Mouse (Mus musculus) limb, embryonic 11.5 days (tissue): ENCODE results near the gene Abcd3. TPM values are rescaled to one million over a fixed set of nuclear protein-coding genes. Genes with fewer than 3 reads are reported as not detected.

Experiments
- ATAC-seq: fragments of 200-750 bp; cut with Nextera tagmentation; 2 replicates; pipeline ENCODE4 v1.8.0; 2017; ENCODE audit warnings: low read depth; ENCODE audit not compliant: insufficient number of reproducible peaks, low FRiP score, low TSS enrichment
- DNase-seq: peaks from one replicate; pipeline ENCODE4 v3.0.0-alpha.2; 2015; ENCODE audit warnings: low spot score
- H3K27ac ChIP-seq: fragments of 300-500 bp; sonication (generic); replicated peaks from 2 replicates; pipeline ENCODE4 v1.5.1; 2014; ENCODE audit warnings: low read depth, mild to moderate bottlenecking, low read length
- H3K27me3 ChIP-seq: fragments of 300-500 bp; sonication (generic); 2 replicates; pipeline ENCODE4 v1.6.1; 2014; ENCODE audit warnings: mild to moderate bottlenecking, low read length, mixed read lengths; ENCODE audit not compliant: control insufficient read depth, insufficient read depth
- H3K36me3 ChIP-seq: fragments of 300-500 bp; sonication (generic); 2 replicates; pipeline ENCODE4 v1.6.1; 2014; ENCODE audit warnings: mild to moderate bottlenecking, low read length, moderate library complexity, mixed read lengths; ENCODE audit not compliant: control insufficient read depth, insufficient read depth
- H3K4me1 ChIP-seq: fragments of 300-500 bp; sonication (generic); 2 replicates; pipeline ENCODE4 v1.6.1; 2014; ENCODE audit warnings: low read length, mixed read lengths; ENCODE audit not compliant: control insufficient read depth, insufficient read depth
- H3K4me2 ChIP-seq: fragments of 300-500 bp; sonication (generic); 2 replicates; pipeline ENCODE4 v1.6.1; 2014; ENCODE audit warnings: low read depth, mild to moderate bottlenecking, moderate library complexity; ENCODE audit not compliant: severe bottlenecking
- H3K4me3 ChIP-seq: fragments of 300-500 bp; sonication (generic); 2 replicates; pipeline ENCODE4 v1.5.1; 2014; ENCODE audit warnings: low read depth, low read length
- H3K9ac ChIP-seq: fragments of 300-500 bp; sonication (generic); 2 replicates; pipeline ENCODE4 v1.6.1; 2014; ENCODE audit warnings: mild to moderate bottlenecking, low read length
- H3K9me3 ChIP-seq: fragments of 300-500 bp; sonication (generic); 2 replicates; pipeline ENCODE4 v1.6.1; 2016; ENCODE audit warnings: low read length; ENCODE audit not compliant: control insufficient read depth
- WGBS: fragments of 180-500 bp; shearing (Covaris S2); extraction: QIAGEN DNeasy Blood & Tissue Kit; methylation state at CpG from one replicate; pipeline ENCODE4 v1.1.7; 2014; 5-methylcytosine and 5-hydroxymethylcytosine counted together
- polyA plus RNA-seq: library from polyadenylated mRNA; unstranded; fragments of >200 nt; fragmentation: Nextera tagmentation; extraction: Ambion mirVana; gene quantifications from 2 replicates; pipeline ENCODE4 v1.2.1, GENCODE M21; 2014

Abcd3 gene
- polyA plus RNA-seq, 1 experiment from 2014 or later: 48.0 TPM

GRCm38 (mm10) chr3:121844658-121845057 is 29.6 kb upstream of the Abcd3 start:
- ATAC-seq (no peak), DNase-seq (no peak)
- no peak overlapping the region for H3K4me2 ChIP-seq
- no peaks in the 10 kb centered on the region for H3K36me3 ChIP-seq
- no peak overlapping the region for H3K27ac ChIP-seq
- H3K9me3 ChIP-seq: no peaks in the 10 kb centered on the region
- no peaks in the 10 kb centered on the region for H3K27me3 ChIP-seq
- WGBS: 89% methylated on average over 6 of the region's 6 CpGs
- H3K4me1 ChIP-seq: no peaks in the 10 kb centered on the region
- no peak overlapping the region for H3K9ac ChIP-seq
- no peak overlapping the region for H3K4me3 ChIP-seq

DNA sequence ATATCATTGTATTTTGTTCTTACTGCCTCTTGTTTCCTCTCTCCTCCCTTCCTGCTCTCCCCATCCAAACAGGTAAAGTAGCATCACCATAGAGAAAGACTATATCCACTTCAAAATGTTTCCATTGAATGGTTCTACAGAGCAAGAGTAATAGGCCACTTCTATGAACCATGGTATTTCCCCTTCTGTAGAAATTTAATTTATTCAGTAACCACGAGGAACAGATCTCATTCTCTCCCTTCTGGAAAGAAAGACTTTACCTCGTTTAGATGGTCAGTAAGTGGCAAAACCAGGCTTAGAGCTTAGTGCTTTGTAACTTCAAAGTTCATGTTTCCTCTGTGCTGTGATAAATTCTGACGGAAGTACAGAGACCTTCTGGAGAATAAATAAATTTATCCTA is 28.9 kb upstream of the Abcd3 start:
- Histone ChIP-seq H3K27ac (no peak overlapping the region), H3K4me3 (no peak overlapping the region), H3K9me3 (no peaks in the 10 kb centered on the region), H3K4me2 (no peak overlapping the region), H3K27me3 (no peaks in the 10 kb centered on the region), H3K36me3 (no peaks in the 10 kb centered on the region), H3K9ac (no peak overlapping the region), H3K4me1 (no peaks in the 10 kb centered on the region)
- ATAC-seq (no peak), DNase-seq (no peak)
- WGBS: 74% methylated on average over 3 of the region's 3 CpGs

DNA sequence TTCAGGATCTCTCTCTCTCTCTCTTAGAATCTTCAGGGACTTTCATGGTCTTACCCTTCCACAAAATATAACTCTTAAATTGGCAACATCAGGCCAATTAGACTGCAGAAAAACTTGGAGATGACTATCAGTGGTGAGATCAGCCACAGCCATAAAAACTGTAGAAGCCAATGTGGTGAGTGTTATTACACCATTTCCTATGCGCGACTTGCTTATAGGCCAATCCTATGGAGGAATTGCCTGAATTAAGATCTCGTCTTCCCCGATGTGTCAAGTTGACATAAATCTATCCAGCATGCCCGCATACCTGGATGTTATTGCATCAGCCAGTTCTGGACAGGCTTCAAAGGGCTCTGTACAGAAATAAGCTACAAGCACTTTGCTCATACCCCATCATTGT is 28.2 kb upstream of the Abcd3 start:
- no peak overlapping the region for H3K27ac ChIP-seq
- ATAC-seq (no peak), DNase-seq (no peak)

DNA sequence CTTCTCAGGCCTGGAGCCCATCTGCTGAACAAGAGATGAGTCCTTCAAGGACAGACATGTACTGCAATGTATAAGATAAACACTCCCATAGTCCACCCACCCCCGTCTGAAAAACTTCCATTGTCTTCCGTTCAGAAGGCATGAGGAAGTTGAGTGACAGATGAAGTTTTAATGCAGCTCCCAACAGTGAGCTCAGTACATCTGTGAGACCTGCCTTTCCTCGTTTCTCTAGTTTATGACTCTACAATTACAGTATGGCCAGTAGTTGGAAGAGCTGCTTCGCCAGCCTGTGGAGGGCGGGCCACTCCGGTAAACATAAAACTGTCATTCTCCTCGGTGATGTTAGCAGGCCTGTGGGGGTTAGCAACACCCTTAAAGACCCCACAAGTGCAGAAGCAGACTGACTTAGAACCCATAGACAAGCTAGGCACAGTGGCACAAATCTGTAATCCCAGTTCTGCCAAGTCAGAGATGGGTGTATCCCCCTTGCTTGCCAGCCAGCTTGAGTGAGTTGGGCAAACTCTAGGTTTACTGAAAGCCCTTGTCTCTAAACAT is 27.3 kb upstream of the Abcd3 start:
- no peak overlapping the region for H3K4me3 ChIP-seq
- H3K9ac ChIP-seq: no peak overlapping the region
- no peaks in the 10 kb centered on the region for H3K4me1 ChIP-seq
- no peak overlapping the region for H3K27ac ChIP-seq
- no peak for ATAC-seq
- no peak overlapping the region for H3K4me2 ChIP-seq
- no peak for DNase-seq
- H3K27me3 ChIP-seq: no peaks in the 10 kb centered on the region
- no peaks in the 10 kb centered on the region for H3K9me3 ChIP-seq
- H3K36me3 ChIP-seq: no peaks in the 10 kb centered on the region
- WGBS: 42% methylated on average over 7 of the region's 7 CpGs

More for the DNA sequence above, 28.2 kb upstream of the Abcd3 start:
- H3K4me1 ChIP-seq: no peaks in the 10 kb centered on the region
- no peaks in the 10 kb centered on the region for H3K9me3 ChIP-seq
- H3K27me3 ChIP-seq: no peaks in the 10 kb centered on the region
- 90% methylated on average over 5 of the region's 5 CpGs for WGBS
- H3K4me2 ChIP-seq: no peak overlapping the region
- no peak overlapping the region for H3K4me3 ChIP-seq
- H3K9ac ChIP-seq: no peak overlapping the region
- H3K36me3 ChIP-seq: no peaks in the 10 kb centered on the region

DNA sequence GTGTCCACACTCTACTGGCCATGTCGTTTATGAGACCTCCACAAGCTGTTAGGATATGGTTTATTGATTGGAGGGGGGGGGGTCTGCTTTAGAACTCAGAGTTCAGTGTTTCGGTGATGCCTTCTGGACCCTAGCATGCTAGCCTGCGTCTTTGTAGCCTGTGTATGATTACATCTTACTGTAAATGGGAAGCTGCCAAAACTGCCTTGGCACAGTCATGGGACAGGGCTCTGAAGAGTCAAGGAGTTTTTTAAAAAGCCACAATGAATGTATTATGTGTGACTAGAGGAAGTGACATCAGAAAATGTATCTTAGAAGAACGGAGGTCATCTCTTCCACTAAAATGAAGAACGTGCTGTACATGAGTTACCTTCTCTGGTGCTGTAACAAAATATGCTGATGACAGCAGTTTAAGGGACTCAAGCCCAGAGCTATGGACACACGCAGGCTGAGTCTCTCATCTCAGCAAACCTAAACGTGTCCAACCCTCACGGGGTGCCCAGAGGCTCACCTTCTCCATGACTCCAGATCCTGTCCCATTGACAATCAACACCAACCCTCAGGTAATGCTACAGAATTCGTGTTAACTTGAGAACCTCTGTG is 26.4 kb upstream of the Abcd3 start:
- Histone ChIP-seq H3K4me2 (no peak overlapping the region), H3K9ac (no peak overlapping the region), H3K4me1 (no peaks in the 10 kb centered on the region), H3K27ac (no peak overlapping the region), H3K27me3 (no peaks in the 10 kb centered on the region), H3K36me3 (no peaks in the 10 kb centered on the region), H3K9me3 (no peaks in the 10 kb centered on the region), H3K4me3 (no peak overlapping the region)
- 78% methylated on average over 9 of the region's 9 CpGs for WGBS
- ATAC-seq (no peak), DNase-seq (no peak)

GRCm38 (mm10) chr3:121840351-121840750 is 25.2 kb upstream of the Abcd3 start:
- no peaks in the 10 kb centered on the region for H3K4me1 ChIP-seq
- no peaks in the 10 kb centered on the region for H3K27me3 ChIP-seq
- 93% methylated on average over 8 of the region's 8 CpGs for WGBS

DNA sequence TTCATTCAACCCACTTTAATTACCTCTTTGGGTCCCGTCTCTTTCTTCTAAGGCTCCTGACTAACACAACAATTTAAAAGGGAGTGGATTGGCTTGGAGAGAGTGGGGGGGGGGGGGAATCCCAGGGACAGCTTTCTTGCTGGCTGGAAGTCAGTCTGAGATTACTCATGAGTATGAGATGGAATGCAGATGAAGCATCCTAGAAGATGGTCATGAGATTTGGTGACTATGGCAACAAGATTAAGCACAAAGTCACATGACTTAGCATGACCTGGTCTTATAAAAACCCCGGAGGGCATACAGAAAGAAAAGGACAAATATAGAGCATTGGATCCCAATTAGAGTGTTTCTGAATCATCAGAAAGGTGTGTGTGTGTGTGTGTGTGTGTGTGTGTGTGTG is 19.6 kb upstream of the Abcd3 start:
- WGBS: 86% methylated on average over 2 of the region's 2 CpGs
- no peaks in the 10 kb centered on the region for H3K36me3 ChIP-seq
- no peaks in the 10 kb centered on the region for H3K27me3 ChIP-seq
- no peak for ATAC-seq
- H3K27ac ChIP-seq: no peak overlapping the region
- no peaks in the 10 kb centered on the region for H3K9me3 ChIP-seq
- H3K4me2 ChIP-seq: no peak overlapping the region
- H3K9ac ChIP-seq: no peak overlapping the region
- H3K4me1 ChIP-seq: no peaks in the 10 kb centered on the region
- DNase-seq: no peak
- no peak overlapping the region for H3K4me3 ChIP-seq

More at GRCm38 (mm10) chr3:121840351-121840750, 25.2 kb upstream of the Abcd3 start:
- Histone ChIP-seq H3K4me3 (no peak overlapping the region), H3K4me2 (no peak overlapping the region), H3K36me3 (no peaks in the 10 kb centered on the region), H3K9me3 (no peaks in the 10 kb centered on the region), H3K9ac (no peak overlapping the region), H3K27ac (no peak overlapping the region)
- ATAC-seq (no peak), DNase-seq (no peak)

- Histone ChIP-seq H3K4me3 (no peak overlapping the region), H3K27ac (no peak overlapping the region), H3K9ac (no peak overlapping the region), H3K4me2 (no peak overlapping the region), H3K36me3 (no peaks in the 10 kb centered on the region), H3K9me3 (no peaks in the 10 kb centered on the region), H3K4me1 (no peaks in the 10 kb centered on the region), H3K27me3 (no peaks in the 10 kb centered on the region)
- ATAC-seq: no peak
- DNase-seq: no peak
- WGBS: 88% methylated on average over 4 of the region's 4 CpGs
Observed at GRCm38 (mm10) chr3:121834250-121834649, 19.1 kb upstream of the Abcd3 start.

- Histone ChIP-seq H3K36me3 (no peaks in the 10 kb centered on the region), H3K4me1 (no peaks in the 10 kb centered on the region), H3K27ac (no peak overlapping the region), H3K27me3 (no peaks in the 10 kb centered on the region), H3K9me3 (no peaks in the 10 kb centered on the region), H3K9ac (no peak overlapping the region), H3K4me2 (no peak overlapping the region), H3K4me3 (no peak overlapping the region)
- DNase-seq: no peak
- 80% methylated on average over 1 of the region's 1 CpGs for WGBS
- no peak for ATAC-seq
Observed at GRCm38 (mm10) chr3:121825092-121825491, 10.0 kb upstream of the Abcd3 start.
